Mouse (Mus musculus) WW6 (cell line): ENCODE measurements around the gene Hmgcl.
"Not testable (repeated sequence)": the region's sequence is repeated elsewhere in the genome, so short reads cannot be mapped to it uniquely, and the experiment has no call there.

Experiments
- DNase-seq: peaks from one replicate; pipeline ENCODE4 v3.0.0-alpha.2; 2013; ENCODE audit warnings: low read depth, low spot score

Gene Hmgcl

GRCm38 (mm10) chr4:135926861-135927260 lies 19.4 kb upstream of the Hmgcl start:
- DNase-seq, result no peak

GRCm38 (mm10) chr4:135928376-135928775 lies 17.9 kb upstream of the Hmgcl start:
- DNase-seq, result no peak

- DNase-seq, result no peak
Measured at GRCm38 (mm10) chr4:135929405-135929804, 16.8 kb upstream of the Hmgcl start.

GRCm38 (mm10) chr4:135929828-135930227 lies 16.4 kb upstream of the Hmgcl start:
- DNase-seq, result no peak

GRCm38 (mm10) chr4:135930239-135930638 lies 16.0 kb upstream of the Hmgcl start:
- no peak for DNase-seq

GRCm38 (mm10) chr4:135931832-135932231 lies 14.4 kb upstream of the Hmgcl start:
- no peak for DNase-seq

- no peak for DNase-seq
Measured at GRCm38 (mm10) chr4:135934708-135935500, 11.3 kb upstream of the Hmgcl start.

GRCm38 (mm10) chr4:135935502-135935901 lies 10.7 kb upstream of the Hmgcl start:
- no peak for DNase-seq

GRCm38 (mm10) chr4:135938858-135939257 lies 7.4 kb upstream of the Hmgcl start:
- no peak for DNase-seq

- DNase-seq, result not testable (repeated sequence)
Measured at GRCm38 (mm10) chr4:135941026-135941425, 5.2 kb upstream of the Hmgcl start.

- no peak for DNase-seq
Measured at GRCm38 (mm10) chr4:135942193-135942592, 4.1 kb upstream of the Hmgcl start.

- DNase-seq, result no peak
Measured at GRCm38 (mm10) chr4:135943389-135943788, 2.9 kb upstream of the Hmgcl start.

- DNase-seq, result no peak
Measured at GRCm38 (mm10) chr4:135945706-135946105, 542 bp upstream of the Hmgcl start.

- no peak for DNase-seq
Measured at GRCm38 (mm10) chr4:135946659-135947301, 532 bp downstream of the Hmgcl start.

- no peak for DNase-seq
Measured at GRCm38 (mm10) chr4:135948142-135948541, 1.9 kb downstream of the Hmgcl start.

GRCm38 (mm10) chr4:135949475-135949874 lies 3.2 kb downstream of the Hmgcl start:
- DNase-seq, result no peak

- no peak for DNase-seq
Measured at GRCm38 (mm10) chr4:135949911-135950310, 3.7 kb downstream of the Hmgcl start.

GRCm38 (mm10) chr4:135950365-135950764 lies 4.1 kb downstream of the Hmgcl start:
- DNase-seq, result no peak

GRCm38 (mm10) chr4:135951505-135951904 lies 5.3 kb downstream of the Hmgcl start:
- no peak for DNase-seq

GRCm38 (mm10) chr4:135953179-135953578 lies 6.9 kb downstream of the Hmgcl start:
- DNase-seq, result no peak

- DNase-seq, result no peak
Measured at GRCm38 (mm10) chr4:135954241-135954640, 8.0 kb downstream of the Hmgcl start.

GRCm38 (mm10) chr4:135955886-135956285 lies 9.6 kb downstream of the Hmgcl start:
- no peak for DNase-seq

GRCm38 (mm10) chr4:135958354-135958753 lies 12.1 kb downstream of the Hmgcl start:
- no peak for DNase-seq
